Mouse (Mus musculus): ENCODE results near the gene Cmtm7.
"Not testable (repeated sequence)": the region's sequence is repeated elsewhere in the genome, so short reads cannot be mapped to it uniquely, and the experiment has no call there.

The Cmtm7 gene

GRCm38 (mm10) chr9:114759886-114760285, 21.8 kb downstream of the Cmtm7 start:
- DNase-seq: no peak

DNA sequence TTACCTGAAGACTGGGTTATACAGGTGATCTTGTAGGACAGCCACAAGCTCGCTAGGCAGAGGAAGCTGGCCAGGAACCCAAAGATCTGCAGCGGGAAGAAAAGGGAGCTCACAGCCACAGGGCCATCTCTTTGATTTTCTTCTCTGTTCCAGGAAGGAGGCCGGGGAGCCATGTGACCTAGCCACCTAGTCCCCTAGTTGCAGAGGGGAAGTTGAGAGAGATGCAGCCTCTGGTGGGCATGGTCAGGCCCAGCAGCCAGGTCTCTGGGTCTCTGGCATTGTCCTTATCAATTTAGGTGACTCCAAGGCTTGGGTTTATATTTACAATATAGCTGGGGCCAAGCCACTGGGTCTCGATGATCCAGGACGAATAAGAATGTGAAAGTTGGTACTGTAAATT, 22.9 kb downstream of the Cmtm7 start:
- DNase-seq: no peak

GRCm38 (mm10) chr9:114758272-114758671, 23.4 kb downstream of the Cmtm7 start:
- DNase-seq: no peak

DNA sequence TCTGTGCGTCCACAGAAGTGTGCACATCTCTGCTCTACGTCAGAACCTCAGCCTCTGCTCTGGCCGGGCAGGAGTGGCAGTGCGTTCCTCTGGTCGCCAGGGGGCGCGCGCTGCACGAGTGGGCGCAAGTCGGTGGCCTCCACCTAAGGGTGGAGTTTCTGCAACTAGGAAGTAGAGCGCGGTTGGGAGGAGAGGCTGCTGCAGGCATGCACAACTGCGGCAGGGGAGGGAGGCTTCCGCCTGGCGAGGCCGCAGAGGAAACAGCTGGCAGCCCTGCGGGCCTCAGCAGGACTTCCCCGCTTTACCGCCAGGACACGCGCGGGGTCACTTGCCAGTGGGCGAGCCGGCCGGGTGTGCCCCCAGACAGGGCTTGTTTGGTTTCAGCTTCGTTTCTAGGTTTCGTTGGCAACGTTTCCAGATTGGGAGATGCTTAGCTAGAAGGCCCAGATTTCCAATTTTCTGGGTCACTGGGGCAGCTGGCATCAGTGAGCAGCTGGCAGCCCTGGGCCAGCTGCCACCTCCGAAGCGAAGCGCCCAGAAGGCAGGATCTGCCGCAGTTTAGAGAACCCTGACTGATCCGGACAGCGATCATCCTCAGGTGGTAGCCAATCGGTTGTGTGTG, 28.7 kb downstream of the Cmtm7 start:
- peak; percentile 94 for DNase-seq

DNA sequence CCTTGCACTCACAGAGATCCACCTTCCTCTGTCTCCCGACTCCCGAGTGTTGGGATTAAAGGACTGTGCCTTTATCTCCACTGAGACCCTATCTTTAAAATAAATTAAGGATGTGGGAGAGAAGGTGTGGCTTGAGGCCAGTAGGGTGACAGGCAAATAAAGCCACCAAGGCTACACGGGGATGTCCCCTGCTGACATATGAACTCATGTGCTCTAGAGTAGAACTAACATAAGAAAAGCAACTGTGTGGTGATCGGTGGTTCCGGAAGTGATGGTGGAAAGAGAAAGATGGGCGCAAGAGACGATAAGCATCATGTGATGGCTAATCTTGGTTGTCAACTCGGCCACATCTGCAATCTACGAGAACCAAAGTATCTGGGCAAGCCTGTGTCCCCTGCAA, 29.3 kb downstream of the Cmtm7 start:
- no peak for DNase-seq

- no peak for DNase-seq
Measured at GRCm38 (mm10) chr9:114751582-114751981, 30.1 kb downstream of the Cmtm7 start.

DNA sequence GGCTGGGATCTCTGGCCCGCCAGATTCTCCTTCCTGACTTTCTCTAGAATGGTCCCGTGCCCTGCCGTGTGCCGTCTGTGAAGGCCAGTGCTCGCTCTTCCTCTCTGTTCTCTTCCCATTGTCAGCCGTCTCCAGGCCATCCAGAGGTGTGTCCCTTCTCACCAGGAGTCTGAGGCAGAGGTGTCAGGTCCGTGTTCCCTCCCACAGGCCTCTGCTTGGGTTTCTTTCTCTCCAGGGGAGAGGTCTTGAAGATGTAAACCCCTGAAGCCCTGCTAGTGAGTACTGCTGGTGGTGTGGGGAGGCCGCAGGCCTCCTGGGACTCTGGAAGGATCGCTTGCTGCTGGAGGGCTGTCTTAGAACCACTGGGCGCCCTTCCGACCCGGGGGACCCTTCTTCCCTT, 34.2 kb downstream of the Cmtm7 start:
- no peak for DNase-seq

GRCm38 (mm10) chr9:114747012-114747411, 34.6 kb downstream of the Cmtm7 start:
- DNase-seq: no peak

- DNase-seq: no peak
Measured at GRCm38 (mm10) chr9:114745654-114746053, 36.0 kb downstream of the Cmtm7 start.

DNA sequence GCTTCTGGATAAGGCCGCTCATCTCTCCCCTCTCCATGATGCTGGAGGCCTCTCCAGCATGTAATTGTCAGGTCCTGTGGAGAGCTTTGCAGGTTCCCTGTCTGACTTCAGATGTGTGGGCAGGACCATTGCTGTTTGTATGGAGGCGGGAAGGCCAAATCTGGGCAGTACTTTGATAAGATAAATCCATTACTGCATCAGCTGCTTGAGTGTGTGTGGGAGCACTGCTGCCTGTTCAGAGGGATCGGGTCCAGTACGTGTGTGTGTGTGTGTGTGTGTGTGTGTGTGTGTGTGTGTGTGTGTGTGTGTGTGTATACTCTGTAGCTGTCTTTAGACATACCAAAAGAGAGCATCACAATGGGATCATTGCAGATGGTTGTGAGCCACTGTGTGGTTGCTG, 36.5 kb downstream of the Cmtm7 start:
- no peak for DNase-seq

DNA sequence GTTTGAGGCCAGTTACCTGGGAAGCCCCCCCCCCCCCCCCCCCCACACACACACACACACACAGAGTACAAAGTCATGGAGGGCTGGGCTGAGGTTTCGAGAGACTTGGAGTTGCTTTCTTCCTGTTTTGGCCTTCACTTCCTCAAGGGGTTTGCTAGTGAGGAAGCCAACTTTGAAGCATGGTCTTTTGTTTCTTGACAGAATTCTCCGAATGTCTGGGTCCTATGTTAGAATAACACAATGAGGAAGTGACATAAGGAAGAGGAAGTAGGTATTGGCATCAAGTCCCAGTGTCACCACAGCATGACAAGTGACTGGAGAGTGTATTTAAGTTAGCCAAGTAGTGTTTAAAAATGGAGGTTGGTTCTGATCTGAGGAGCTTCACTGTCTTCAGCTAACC, 38.9 kb downstream of the Cmtm7 start:
- DNase-seq: no peak

- DNase-seq: no peak
Measured at GRCm38 (mm10) chr9:114740336-114740735, 41.3 kb downstream of the Cmtm7 start.

- peak; percentile 69 for DNase-seq
Measured at GRCm38 (mm10) chr9:114736442-114736841, 45.2 kb downstream of the Cmtm7 start.

DNA sequence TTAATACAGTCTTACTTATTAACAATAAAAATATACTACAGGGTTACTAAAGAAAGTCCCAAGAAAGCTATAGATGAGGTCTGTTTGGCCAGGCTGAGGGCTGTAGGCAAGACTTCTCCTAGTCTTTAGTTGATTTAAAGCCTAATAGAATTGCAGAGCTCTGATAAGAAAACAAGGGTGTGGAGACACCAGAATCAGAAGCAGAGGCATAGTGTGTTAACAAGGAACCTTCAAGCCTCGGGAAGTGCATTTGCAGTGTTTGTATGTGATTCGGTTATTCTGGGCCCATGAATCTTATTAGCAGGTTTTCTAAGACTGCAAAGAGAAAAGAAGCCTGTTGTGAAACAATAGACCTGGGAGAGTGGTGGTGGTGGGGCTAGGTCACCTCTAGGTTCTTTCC, 48.4 kb downstream of the Cmtm7 start:
- DNase-seq: no peak

DNA sequence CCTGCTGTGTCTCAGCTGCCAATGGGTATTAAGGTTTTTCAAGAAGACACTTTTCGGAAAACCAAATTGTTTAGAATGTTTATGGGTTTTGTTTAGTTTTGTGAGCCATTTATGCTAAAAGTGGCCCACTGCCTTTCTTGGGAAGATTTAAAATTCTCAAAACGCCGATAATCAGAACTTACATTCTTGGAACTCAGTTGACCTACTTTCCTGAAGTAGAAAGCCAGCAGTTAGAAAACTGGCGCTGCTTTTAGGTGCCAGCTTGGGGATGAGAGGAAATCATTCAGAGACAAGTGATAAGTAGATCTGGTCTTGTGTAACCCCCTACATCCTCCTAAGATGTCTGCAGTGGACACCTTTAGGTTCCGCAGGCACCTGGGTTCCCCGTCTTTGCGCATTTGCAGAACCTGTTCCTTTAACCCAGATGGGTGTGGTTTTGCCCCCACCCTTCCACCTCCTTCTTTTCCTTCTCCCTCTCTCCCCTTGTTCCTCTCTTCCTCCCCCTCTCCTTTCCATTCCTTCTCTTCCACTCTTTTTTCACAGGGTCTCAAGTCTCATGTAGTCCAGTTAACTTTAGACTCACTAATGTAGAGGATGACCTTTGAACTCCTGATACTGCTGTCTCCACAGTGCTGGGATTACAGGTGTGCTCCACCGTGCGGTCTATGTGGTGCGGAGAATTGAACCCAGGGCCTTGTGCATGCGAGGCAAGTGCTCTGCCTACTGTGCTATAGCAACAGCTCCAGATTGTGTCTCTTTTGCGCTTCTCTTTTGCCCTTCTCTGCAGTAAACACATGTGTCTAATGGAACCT, 49.6 kb downstream of the Cmtm7 start:
- DNase-seq: no peak

DNA sequence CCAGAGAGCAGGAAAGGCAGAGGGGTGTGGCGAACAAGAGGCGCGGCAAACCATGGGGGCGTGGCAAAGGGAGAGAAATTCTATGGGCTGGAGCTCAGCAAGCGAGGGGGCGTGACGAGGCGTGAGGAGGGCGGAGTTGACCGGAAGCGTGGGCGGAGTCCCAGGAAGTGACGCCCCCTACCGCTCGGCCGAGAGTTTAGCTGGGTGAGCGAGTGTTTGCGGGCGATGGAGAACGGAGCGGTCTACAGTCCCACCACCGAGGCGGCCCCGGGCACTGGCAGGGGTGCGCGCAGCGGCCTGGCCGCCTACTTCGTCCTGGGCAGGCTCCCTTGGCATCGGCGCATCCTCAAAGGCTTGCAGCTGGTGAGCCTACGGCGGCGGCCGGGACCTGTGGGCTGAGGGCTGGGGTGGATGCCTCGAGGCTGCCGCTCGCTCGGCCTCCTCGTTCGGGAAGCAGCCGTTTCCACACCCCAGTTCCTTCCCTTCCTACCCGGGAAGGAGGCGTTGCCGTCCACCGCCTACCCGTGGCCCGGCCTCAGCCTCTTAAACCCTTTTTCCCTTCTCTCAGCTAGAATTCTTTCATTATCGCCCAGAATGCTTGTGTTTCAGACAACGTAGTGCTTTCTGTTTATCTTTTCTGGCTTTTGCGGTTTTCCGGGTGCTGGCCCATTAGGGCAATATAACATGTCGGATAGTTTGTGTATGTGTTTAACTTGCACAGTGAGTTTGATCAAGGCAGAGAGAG, 50.5 kb downstream of the Cmtm7 start, which contains the start of gene Cmtm6:
Gene Cmtm6, plus strand, starts transcription at position 106 of the 745 bp plus-strand sequence.
- DNase-seq: peak; percentile 98

DNA sequence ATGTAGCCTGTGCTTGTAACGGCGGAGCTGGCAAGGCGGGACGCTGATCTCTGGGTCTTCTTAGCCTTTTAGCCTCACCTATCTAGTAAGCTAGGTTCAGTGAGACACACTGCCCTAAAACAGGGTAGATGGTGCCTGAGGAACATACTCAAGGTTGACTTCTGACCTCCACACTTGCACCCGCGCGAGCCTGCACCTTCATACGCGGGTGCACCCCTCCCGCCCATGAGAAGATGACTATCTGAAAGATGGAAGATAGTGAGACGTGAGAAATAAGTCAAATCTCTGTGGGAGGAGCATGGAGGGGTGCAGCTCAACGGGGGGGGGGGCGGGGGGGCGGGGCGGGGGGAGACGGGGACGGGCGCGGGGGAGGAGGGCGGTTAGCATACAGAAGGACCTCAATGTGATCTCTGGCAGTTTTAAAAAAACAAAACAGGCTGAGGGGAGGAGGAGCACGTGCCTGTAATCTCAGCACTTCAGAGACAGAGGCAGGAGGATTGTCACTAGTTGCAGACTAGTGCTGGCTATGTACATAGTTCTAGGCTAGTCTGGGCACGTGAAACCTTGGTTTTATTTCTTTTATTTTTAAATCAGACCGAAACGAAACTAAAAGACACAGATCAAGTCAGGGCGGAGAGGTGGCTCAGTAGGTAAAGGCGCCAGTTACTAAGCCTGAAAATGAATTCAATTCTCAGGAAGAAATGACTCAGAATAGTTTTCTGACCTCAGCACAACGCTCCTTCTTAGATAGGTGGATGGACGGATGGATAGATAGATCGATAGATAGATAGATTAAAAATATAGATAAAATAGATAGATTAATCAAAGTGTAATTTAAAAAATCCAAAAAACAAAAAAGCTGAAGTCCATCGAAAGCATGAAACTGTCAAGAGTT, 51.5 kb downstream of the Cmtm7 start:
- DNase-seq: no peak

DNA sequence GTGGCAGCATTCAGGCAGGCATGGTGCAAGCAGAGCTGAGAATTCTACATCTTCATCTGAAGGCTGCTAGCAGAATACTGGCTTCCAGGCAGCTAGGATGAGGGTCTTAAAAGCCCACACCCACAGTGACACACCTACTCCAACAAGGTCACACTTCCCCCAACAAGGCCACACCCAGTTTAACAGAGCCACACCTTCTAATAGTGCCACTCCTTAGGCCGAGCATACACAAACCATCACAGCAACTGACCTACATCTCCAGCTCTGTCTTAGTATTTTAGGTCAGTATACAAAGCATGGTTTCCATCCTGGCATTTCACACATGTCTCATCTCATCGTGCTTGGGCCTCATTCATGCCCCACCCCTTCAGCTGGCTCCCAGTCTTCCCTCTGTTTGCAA, 53.2 kb downstream of the Cmtm7 start:
- not testable (repeated sequence) for DNase-seq

DNA sequence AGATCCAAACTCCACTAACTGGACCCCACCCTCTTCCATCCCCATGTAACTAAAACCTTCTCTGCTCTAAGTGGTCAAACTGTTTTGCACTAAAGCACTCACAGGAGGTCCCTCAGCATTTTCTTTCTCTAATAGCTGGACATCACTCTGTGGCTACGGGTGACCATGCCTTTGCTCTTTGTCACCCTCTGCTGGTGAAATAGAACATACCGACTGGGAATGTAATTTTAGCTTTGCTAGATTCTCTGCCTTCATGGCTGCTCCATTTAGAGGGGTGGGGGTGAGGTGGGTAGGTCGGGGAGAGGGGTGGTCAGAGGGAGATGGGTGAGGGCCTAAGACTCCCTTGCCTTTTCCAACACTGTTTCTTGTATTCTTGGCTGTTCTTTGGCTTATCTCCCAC, 54.3 kb downstream of the Cmtm7 start:
- peak; percentile 67 for DNase-seq

- DNase-seq: peak; percentile 87
Measured at GRCm38 (mm10) chr9:114716677-114717331, 64.9 kb downstream of the Cmtm7 start.

DNA sequence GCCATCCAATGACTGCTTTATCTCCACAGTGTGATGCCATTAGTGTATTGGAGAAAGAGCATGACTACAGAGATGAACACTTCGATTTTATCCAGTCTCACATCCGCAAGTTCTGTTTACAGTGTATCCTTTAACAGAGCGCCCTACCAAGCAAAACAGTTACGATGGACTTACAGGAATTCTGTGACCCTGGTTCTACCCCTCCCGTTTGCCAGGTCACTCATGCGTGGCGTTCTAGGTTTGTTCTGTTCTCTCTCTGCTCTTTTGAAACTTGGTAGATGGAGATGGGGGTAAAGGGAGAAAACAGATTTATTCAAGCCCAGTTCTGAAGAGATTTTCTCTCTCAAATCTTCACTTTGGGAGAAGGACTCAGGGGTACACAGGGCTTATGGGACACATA, 68.2 kb downstream of the Cmtm7 start:
- DNase-seq: peak; percentile 40

DNA sequence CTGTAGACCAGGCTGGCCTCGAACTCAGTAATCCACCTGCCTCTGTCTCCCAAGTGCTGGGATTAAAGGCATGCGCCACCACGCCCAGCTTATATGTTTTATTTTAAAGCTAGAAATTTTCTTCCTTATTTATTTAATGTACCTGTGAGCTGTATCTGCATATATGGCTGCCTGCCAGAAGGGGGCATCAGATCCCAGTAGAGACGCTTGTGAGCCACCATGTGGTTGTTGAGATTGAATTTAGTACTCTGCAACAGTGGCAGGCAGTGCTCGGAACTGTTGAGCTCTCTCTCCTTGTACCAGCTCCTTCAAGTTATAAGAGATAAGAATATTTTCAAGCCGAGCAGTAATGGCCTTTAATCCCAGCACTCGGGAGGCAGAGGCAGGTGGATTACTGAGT, 71.3 kb downstream of the Cmtm7 start:
- peak; percentile 61 for DNase-seq
